Mouse (Mus musculus): Measurements from ENCODE around the gene Scarb1.

Gene Scarb1

GRCm38 (mm10) chr5:125332333-125332732 is 8.6 kb downstream of the Scarb1 start:
- DNase-seq (ENCODE audit: low read depth, low spot score), result no peak

GRCm38 (mm10) chr5:125331811-125332210 is 9.1 kb downstream of the Scarb1 start:
- no peak for DNase-seq (ENCODE audit: low read depth, low spot score)

- DNase-seq (ENCODE audit: low read depth, low spot score), result no peak
Observed at GRCm38 (mm10) chr5:125331094-125331493, 9.8 kb downstream of the Scarb1 start.

GRCm38 (mm10) chr5:125330656-125331055 is 10.2 kb downstream of the Scarb1 start:
- DNase-seq (ENCODE audit: low read depth, low spot score), result no peak

GRCm38 (mm10) chr5:125330191-125330590 is 10.7 kb downstream of the Scarb1 start:
- no peak for DNase-seq (ENCODE audit: low read depth, low spot score)

- DNase-seq (ENCODE audit: low read depth, low spot score), result no peak
Observed at GRCm38 (mm10) chr5:125327596-125328385, 13.1 kb downstream of the Scarb1 start.

GRCm38 (mm10) chr5:125326351-125326750 is 14.5 kb downstream of the Scarb1 start:
- no peak for DNase-seq (ENCODE audit: low read depth, low spot score)

- DNase-seq (ENCODE audit: low read depth, low spot score), result no peak
Observed at GRCm38 (mm10) chr5:125325931-125326330, 15.0 kb downstream of the Scarb1 start.

- no peak for DNase-seq (ENCODE audit: low read depth, low spot score)
Observed at GRCm38 (mm10) chr5:125325285-125325684, 15.6 kb downstream of the Scarb1 start.

GRCm38 (mm10) chr5:125323939-125324480 is 16.9 kb downstream of the Scarb1 start:
- no peak for DNase-seq (ENCODE audit: low read depth, low spot score)

- DNase-seq (ENCODE audit: low read depth, low spot score), result no peak
Observed at GRCm38 (mm10) chr5:125323128-125323527, 17.8 kb downstream of the Scarb1 start.

- no peak for DNase-seq (ENCODE audit: low read depth, low spot score)
Observed at GRCm38 (mm10) chr5:125321836-125322235, 19.1 kb downstream of the Scarb1 start.

GRCm38 (mm10) chr5:125319057-125319800 is 21.7 kb downstream of the Scarb1 start:
- DNase-seq (ENCODE audit: low read depth, low spot score), result no peak

- no peak for DNase-seq (ENCODE audit: low read depth, low spot score)
Observed at GRCm38 (mm10) chr5:125317953-125318352, 22.9 kb downstream of the Scarb1 start.

GRCm38 (mm10) chr5:125317296-125317695 is 23.6 kb downstream of the Scarb1 start:
- DNase-seq (ENCODE audit: low read depth, low spot score), result no peak

GRCm38 (mm10) chr5:125316771-125317170 is 24.1 kb downstream of the Scarb1 start:
- DNase-seq (ENCODE audit: low read depth, low spot score), result no peak

- no peak for DNase-seq (ENCODE audit: low read depth, low spot score)
Observed at GRCm38 (mm10) chr5:125315110-125315509, 25.8 kb downstream of the Scarb1 start.

GRCm38 (mm10) chr5:125313991-125314390 is 26.9 kb downstream of the Scarb1 start:
- DNase-seq (ENCODE audit: low read depth, low spot score), result no peak

- DNase-seq (ENCODE audit: low read depth, low spot score), result no peak
Observed at GRCm38 (mm10) chr5:125312970-125313597, 27.8 kb downstream of the Scarb1 start.

GRCm38 (mm10) chr5:125310986-125311385 is 29.9 kb downstream of the Scarb1 start:
- no peak for DNase-seq (ENCODE audit: low read depth, low spot score)

GRCm38 (mm10) chr5:125309193-125309592 is 31.7 kb downstream of the Scarb1 start:
- DNase-seq (ENCODE audit: low read depth, low spot score), result no peak

- no peak for DNase-seq (ENCODE audit: low read depth, low spot score)
Observed at GRCm38 (mm10) chr5:125306824-125307223, 34.1 kb downstream of the Scarb1 start.

All from CD4-positive helper T cell, adult 2 months (primary cell).